Mouse (Mus musculus) forebrain, embryonic 14.5 days (tissue): ENCODE results near the gene Mrpl53. TPM values are rescaled to one million over a fixed set of nuclear protein-coding genes. Genes with fewer than 3 reads are reported as not detected.

Source experiments
- microRNA counts: library from miRNA; unstranded; fragments of <30 nt; microRNA quantifications from one replicate; lab custom pipeline; 2016
- microRNA-seq: library from miRNA; unstranded; fragments of <30 nt; microRNA quantifications from one replicate; pipeline ENCODE4, GENCODE M21; 2016
- polyA plus RNA-seq: library from polyadenylated mRNA; unstranded; fragments of >200 nt; fragmentation: Nextera tagmentation; extraction: Ambion mirVana; gene quantifications from 2 replicates; pipeline ENCODE4 v1.2.1, GENCODE M21; 2014

Gene Mrpl53
- polyA plus RNA-seq, 1 experiment from 2014 or later = 154 TPM

MicroRNAs encoded within 50 kb of the gene (microRNA counts, 519-probe panel; counts per million panel counts)
- microRNA mmu-miR-3470a+mmu-miR-3470b (lab: Ali Mortazavi, UCI) = not detected

Small RNAs within 50 kb of the gene (microRNA-seq; reads per million reads assigned to microRNA genes)
- not detected for gene Mir3470a

Other genes starting within 250 kb of the Mrpl53 start
- gene Sema4f, start 169.3 kb upstream of the Mrpl53 start, polyA plus RNA-seq = 4.0 and 5.7 TPM in 2 replicates
- 0.13 TPM in 1 of 2 replicates, not detected in the other for gene M1ap, start 162.1 kb upstream of the Mrpl53 start, polyA plus RNA-seq
- gene Dok1, start 75.6 kb upstream of the Mrpl53 start, polyA plus RNA-seq = 2.6 and 3.4 TPM in 2 replicates
- 3.8 and 4.9 TPM in 2 replicates for gene Loxl3, start 74.9 kb upstream of the Mrpl53 start, polyA plus RNA-seq
- gene Aup1, start 54.5 kb upstream of the Mrpl53 start, polyA plus RNA-seq = 101 and 107 TPM in 2 replicates
- gene Htra2, start 53.8 kb upstream of the Mrpl53 start, polyA plus RNA-seq = 32.6 and 32.9 TPM in 2 replicates
- gene Dqx1, start 51.2 kb upstream of the Mrpl53 start, polyA plus RNA-seq = 0.33 and 0.62 TPM in 2 replicates
- not detected in 2 replicates for gene Tlx2, start 38.7 kb upstream of the Mrpl53 start, polyA plus RNA-seq
- gene Pcgf1, start 31.2 kb upstream of the Mrpl53 start, polyA plus RNA-seq = 51.3 and 56.1 TPM in 2 replicates
- not detected in 2 replicates for gene Lbx2, start 22.7 kb upstream of the Mrpl53 start, polyA plus RNA-seq
- gene Ccdc142, start 7.4 kb upstream of the Mrpl53 start, polyA plus RNA-seq = 1.9 TPM in 2 replicates
- gene Gm42688, start 7.4 kb upstream of the Mrpl53 start, polyA plus RNA-seq = 1.9 and 2.7 TPM in 2 replicates
- 8.8 and 15.0 TPM in 2 replicates for gene Mogs, start 6.5 kb downstream of the Mrpl53 start, polyA plus RNA-seq
- 197 and 214 TPM in 2 replicates for gene Wbp1, start 12.5 kb downstream of the Mrpl53 start, polyA plus RNA-seq
- gene Ino80b, start 16.4 kb downstream of the Mrpl53 start, polyA plus RNA-seq = 15.6 and 17.5 TPM in 2 replicates
- 4.7 and 4.8 TPM in 2 replicates for gene Rtkn, start 26.4 kb downstream of the Mrpl53 start, polyA plus RNA-seq
- 20.6 and 23.9 TPM in 2 replicates for gene Wdr54, start 47.4 kb downstream of the Mrpl53 start, polyA plus RNA-seq
- 5.8 and 7.5 TPM in 2 replicates for gene 1700003E16Rik, start 47.4 kb downstream of the Mrpl53 start, polyA plus RNA-seq
- 101 and 133 TPM in 2 replicates for gene Dctn1, start 56.9 kb downstream of the Mrpl53 start, polyA plus RNA-seq
- gene Slc4a5, start 110.8 kb downstream of the Mrpl53 start, polyA plus RNA-seq = 0.63 and 0.78 TPM in 2 replicates
- 25.3 and 27.2 TPM in 2 replicates for gene Mthfd2, start 216.9 kb downstream of the Mrpl53 start, polyA plus RNA-seq
- gene Mob1a, start 217.0 kb downstream of the Mrpl53 start, polyA plus RNA-seq = 34.5 and 37.6 TPM in 2 replicates
- 66.7 and 93.2 TPM in 2 replicates for gene Bola3, start 240.1 kb downstream of the Mrpl53 start, polyA plus RNA-seq